Mouse (Mus musculus): ENCODE measurements around the gene Apopt1.

The Apopt1 gene

DNA sequence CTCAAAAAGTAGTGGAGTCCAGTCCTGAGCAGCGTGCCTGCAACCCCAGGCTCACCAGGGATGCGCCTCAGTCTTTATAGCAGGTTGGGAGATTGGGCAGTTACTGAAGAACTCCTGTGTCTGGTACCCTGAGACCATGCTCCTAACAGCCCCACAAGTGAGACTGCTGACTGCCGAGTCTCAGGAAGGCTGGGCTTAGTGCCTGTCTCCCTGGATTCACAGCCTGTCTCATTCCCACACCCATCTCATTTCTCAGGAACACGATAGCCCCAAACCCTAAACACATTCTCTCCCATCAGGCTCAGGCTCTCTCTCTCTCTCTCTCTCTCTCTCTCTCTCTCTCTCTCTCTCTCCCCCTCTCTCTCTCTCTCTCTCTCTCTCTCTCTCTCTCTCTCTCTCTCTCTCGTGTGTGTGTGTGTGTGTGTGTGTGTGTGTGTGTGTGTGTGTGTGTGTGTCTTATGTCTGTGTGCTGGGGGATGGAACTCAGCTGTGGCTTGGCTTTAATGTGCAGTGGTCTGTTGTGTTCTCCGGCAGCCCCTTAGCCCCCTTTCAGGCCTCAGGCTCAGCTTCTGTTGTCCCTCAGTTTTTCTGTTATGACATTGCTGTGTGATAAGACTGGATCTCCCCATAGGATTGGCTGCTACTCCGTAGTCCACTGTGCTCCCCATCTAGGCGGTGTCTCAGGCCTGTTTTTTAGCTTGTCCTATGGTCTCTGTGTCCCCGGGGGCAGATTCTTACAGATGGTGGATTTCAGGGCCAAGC, 56.9 kb downstream of the Apopt1 start:
- no peak for DNase-seq (ENCODE audit: low read depth, low spot score)

GRCm38 (mm10) chr12:111770651-111771050, 57.6 kb downstream of the Apopt1 start:
- no peak for DNase-seq (ENCODE audit: low read depth, low spot score)

- DNase-seq (ENCODE audit: low read depth, low spot score) = no peak
Measured at GRCm38 (mm10) chr12:111774156-111774555, 61.1 kb downstream of the Apopt1 start.

GRCm38 (mm10) chr12:111774845-111775244, 61.8 kb downstream of the Apopt1 start:
- DNase-seq (ENCODE audit: low read depth, low spot score) = no peak

- no peak for DNase-seq (ENCODE audit: low read depth, low spot score)
Measured at GRCm38 (mm10) chr12:111777919-111778318, 64.9 kb downstream of the Apopt1 start.

DNA sequence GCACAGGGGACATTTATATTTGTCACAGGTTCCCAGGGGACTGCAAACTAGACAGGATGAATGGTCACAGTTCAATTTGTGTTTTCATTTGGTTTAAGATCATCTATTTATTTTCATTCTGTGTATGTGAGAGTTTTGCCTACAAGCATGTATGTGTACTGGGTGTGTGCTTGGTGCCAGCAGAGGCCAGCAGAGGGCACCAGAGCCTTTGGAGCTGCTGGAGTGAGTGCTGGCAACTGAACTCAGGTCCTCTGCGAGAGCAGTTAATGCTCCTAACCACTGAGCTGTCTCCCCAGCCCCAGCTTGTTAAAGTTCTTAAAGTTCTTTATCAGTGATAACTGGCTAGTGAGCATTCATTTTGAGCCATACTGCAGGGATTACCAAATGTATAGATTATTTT, 66.5 kb downstream of the Apopt1 start:
- no peak for DNase-seq (ENCODE audit: low read depth, low spot score)

DNA sequence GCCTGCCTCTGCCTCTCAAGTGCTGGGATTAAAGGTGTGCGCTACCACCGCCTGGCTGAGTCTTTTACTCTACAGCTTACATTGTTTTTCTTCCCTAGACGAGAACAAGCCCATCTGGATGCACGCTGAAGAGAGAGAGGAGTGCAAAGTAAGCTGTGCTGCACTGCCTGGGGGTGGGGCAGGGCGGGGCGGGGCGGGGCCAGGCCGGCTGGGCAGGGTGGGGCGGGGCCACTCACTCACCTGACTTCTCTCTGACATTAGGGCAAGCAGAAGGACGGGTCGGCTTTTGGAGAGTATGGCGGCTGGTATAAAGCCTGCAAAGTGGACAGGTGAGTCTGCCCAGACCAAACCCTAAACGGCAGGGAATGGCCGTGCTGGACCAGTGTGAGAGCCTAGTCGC, 72.1 kb downstream of the Apopt1 start:
- DNase-seq (ENCODE audit: low read depth, low spot score) = no peak

GRCm38 (mm10) chr12:111787015-111787414, 74.0 kb downstream of the Apopt1 start:
- no peak for DNase-seq (ENCODE audit: low read depth, low spot score)

GRCm38 (mm10) chr12:111790090-111790489, 77.0 kb downstream of the Apopt1 start:
- no peak for DNase-seq (ENCODE audit: low read depth, low spot score)

- no peak for DNase-seq (ENCODE audit: low read depth, low spot score)
Measured at GRCm38 (mm10) chr12:111790631-111791030, 77.6 kb downstream of the Apopt1 start.

DNA sequence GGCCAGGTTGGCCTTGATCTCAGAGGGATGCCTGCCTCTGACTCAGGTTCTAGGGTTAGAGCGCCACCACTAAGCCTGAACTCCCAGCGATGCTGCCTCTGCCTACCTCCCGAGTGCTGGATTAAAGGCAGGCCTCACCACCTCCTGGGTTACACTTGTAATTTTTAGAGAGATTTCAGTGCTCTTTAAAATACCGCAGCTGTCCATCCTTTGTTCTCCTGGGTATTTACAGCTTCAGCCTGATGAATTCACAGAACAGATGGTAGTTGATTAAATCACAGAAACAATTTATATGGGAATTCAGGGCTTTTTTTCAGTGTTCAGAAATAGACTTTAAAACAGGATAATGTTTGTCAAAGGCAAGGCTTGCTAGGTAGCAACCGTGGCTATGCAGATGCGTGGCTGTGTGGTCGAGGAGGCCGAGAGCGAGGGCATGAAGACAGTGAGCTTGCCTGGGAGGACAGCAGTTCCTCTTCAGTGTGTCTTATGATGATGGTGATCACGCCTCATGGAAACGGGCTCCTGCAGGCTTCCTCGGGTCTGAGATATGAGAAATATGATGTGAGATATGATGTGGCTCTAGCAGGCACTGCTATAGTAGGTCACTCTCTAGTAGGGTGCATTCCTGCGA, 78.5 kb downstream of the Apopt1 start:
- no peak for DNase-seq (ENCODE audit: low read depth, low spot score)

DNA sequence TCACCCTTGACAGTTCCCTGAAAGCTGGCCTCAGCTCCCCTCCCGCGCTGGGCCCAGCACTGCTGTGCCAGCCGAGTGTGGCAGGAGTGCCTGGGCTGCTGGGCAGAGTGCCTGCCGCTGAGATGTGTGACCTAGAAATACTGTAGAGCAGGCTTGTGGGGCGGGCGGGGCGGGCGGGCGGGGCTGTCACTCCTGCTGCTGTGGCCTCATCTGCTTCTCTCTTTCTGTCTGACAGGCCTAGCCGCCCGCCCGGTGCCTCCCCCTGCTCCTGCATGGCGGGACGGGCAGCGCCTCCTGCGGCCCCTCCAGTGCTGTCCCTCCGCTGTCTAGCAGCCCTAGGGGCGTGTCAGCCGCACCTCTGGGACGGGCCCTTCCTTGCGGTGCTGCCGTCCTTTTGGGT, 81.0 kb downstream of the Apopt1 start:
- no peak for DNase-seq (ENCODE audit: low read depth, low spot score)

DNA sequence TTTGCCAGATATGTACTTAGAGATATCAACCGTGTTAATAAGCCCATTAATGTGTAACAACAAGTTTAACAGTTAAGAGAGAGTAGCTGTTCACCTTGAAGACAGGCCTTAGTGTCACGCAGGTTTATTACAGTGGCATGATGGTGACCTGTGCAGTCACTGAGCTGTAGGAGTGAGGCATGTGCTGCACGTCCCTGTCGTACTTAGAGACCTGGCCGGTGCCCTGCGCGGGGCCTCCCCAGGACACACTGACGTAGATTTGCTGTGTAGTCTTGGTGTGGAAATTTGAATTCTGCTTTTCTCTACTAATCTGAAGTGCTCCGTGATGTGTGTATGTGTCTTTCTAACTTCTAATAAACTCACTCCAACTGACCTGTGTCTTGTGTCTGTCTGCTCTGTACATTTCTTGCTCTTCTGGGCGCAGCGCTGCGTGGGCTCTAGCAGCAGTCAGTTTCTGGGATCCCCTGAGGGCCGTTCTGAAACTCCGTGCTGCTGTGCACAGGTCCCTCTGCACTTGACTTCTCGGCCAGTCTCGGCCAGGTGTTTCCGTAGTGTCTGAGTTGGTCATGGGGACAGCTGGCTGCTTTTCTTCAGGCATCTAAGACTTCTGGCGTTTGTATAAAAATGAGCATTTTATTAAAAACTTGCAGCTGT, 81.6 kb downstream of the Apopt1 start:
- no peak for DNase-seq (ENCODE audit: low read depth, low spot score)

DNA sequence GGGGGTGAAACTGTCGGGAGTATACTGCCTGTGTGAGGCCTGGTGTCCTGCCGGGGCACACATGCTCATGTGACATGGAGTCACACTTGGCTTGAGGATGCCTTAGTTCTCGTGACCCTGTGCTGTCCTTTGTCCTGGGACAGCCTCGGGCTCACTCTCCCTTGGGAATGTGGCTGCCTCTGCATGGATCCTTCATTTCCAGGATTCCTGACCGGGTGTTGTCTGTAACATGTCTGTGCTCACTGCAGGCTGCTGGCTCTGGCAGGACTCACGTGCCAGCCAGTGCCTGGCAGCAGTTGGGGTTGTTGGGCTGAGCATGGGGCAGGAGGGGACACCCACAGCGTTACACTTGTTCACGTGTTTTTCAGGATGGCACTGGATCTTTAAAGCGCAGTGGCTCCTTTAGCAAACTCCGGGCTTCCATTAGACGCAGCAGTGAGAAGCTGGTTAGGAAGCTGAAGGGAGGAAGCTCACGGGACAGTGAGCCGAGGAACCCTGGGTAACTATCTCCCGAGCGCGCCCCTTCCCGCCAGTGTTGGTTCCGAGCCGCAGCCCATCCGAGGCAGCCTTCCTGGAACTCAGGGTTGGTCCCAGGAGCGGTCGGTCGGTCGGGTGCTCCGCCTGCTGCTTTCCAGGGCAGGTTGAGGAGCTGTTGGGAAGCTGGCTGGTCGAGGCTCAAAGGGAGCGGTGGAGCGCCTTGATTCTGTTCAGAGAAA, 82.3 kb downstream of the Apopt1 start:
- DNase-seq (ENCODE audit: low read depth, low spot score) = no peak

DNA sequence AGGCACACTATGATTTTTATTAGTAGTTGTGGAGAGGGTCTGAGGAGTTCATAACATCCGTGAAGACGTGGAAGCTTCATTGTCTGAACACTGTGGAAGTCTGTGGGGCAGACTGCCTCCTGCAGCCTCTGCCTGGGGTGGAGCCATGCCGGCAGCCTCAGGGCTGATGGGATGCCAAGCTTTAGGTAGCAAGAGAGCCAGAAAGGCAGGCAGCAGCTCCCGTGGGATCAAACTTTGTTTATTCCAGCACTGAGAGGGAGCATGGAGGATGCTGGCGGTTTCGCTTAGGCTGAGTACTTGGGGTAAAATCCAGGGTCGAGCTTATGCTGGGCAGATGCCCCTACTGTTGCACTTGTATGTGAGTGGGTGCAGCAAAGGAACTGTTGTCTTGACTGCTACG, 84.2 kb downstream of the Apopt1 start:
- DNase-seq (ENCODE audit: low read depth, low spot score) = no peak

GRCm38 (mm10) chr12:111798493-111798892, 85.4 kb downstream of the Apopt1 start:
- no peak for DNase-seq (ENCODE audit: low read depth, low spot score)

- DNase-seq (ENCODE audit: low read depth, low spot score) = no peak
Measured at GRCm38 (mm10) chr12:111800459-111801183, 87.6 kb downstream of the Apopt1 start.

DNA sequence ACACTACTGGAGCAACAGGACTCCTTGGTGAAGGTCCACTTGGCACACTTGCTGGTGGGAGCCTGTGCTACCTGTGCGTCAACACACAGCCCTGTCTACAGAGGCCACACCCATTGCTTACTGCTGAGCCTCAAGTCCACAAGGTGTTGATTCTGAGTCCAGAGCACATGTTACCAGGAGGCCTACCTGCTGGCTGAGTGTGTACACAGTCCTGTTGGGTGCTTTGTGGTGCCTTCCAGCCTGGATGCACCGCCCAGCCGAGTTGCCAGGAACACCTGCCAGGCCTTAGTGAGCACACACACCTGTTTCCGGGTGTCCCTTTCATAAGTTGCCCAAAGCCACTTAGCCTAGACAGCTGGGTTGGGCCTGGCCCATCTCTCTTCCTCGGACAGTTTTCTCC, 90.5 kb downstream of the Apopt1 start:
- no peak for DNase-seq (ENCODE audit: low read depth, low spot score)

Measured in retina, postnatal 7 days (tissue).